Mouse (Mus musculus): ENCODE results near the gene Fam171b. TPM values are rescaled to one million over a fixed set of nuclear protein-coding genes. Genes with fewer than 3 reads are reported as not detected.

Fam171b gene
- total RNA-seq, 2 experiments from 2014 or later, result 221 to 223 TPM

DNA sequence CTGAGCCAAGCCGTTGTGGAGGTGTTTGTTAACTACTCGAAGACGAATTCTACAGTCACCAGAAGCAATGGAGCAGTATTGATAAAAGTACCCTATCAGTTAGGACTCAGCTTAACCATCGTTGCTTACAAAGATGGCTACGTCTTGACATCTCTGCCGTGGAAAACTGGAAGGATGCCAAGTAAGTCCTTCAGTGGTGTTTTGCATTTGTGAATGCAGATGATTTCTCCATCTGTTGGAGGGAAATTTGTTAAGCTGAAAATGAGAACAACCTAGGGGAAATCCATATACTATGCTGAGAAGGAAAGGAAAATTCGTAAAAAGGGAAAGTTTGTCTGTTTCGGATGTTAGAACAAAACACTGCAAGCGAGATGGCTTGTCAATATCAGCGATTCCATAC, 41.0 kb downstream of the Fam171b start:
- intact Hi-C loops (cut with DNase I), result no loop called here

DNA sequence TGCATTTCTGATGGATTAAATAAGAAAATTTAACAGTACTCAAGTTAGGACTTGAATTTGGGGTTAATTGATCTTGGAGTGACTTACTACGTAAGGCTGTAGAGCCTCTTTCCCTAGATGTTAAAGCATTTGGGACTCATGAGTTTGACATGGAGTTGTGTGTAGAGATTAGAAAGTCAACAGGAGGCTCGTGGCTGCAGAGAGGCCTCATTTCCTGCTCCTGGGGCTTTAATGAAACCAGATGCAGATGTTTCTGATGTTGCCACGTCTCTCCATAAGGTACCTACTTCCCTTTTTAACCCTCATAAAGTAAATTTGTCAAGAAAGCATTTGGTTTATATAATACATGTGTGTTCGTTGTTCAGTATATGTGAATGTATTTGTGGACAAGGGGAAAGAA, 43.8 kb downstream of the Fam171b start:
- intact Hi-C loops (cut with DNase I), result no loop called here
- no peak for DNase-seq (ENCODE audit: extremely low spot score in 1 of 2, low spot score in 2 of 2)

More for the DNA sequence above, 41.0 kb downstream of the Fam171b start:
- no peak for DNase-seq (ENCODE audit: extremely low spot score in 1 of 2, low spot score in 2 of 2)

DNA sequence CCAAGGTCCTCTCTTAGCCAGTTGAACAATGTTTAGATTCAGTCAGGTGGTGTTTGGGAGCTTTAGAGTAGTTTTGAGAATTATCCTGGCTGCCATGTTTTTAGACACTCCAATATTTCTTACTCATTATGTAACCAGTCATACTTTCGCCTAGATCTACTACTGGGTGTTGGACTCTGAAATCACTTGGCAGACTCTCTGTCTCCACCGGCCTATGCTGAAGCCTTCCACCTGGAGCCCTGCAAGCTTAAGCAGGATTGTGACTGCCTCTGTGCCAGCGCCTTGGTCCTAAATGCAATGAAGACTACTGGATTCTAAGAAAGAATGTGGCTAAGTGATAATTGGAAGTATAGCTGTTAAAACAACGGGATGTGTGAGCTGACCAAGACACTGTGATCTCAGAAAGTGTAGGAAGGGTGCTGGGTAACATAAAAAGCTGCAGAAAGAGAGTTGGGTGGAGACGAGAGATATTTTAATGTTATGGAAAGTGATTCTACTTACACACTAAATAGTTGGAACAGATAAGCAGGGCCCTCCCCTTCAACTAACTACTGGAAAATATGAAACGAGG, 71.5 kb downstream of the Fam171b start:
- intact Hi-C loops (cut with DNase I), result no loop called here
- DNase-seq (ENCODE audit: extremely low spot score in 1 of 2, low spot score in 2 of 2), result no peak

DNA sequence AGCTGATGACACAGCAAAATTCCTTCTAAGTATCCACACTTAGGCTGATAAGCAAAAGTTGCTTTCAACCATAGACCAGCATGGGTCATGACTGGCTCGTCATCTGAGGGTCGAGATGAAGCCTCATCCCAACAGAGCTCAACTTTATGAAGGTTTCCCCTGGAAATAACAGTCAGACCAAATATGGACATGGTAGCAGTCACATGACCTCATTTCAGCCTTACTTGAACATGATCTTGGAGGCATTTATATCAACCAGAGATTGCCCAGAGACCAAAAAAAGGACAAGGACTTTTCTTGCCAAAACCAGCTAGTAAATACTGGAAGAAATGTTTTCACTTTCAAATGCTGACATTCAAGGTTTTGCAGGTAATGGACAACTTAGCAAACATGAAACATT, 81.3 kb downstream of the Fam171b start:
- no peak for DNase-seq (ENCODE audit: extremely low spot score in 1 of 2, low spot score in 2 of 2)
- intact Hi-C loops (cut with DNase I), result no loop called here

GRCm38 (mm10) chr2:83901896-83902540, 89.6 kb downstream of the Fam171b start:
- no peak for DNase-seq (ENCODE audit: extremely low spot score in 1 of 2, low spot score in 2 of 2)
- intact Hi-C loops (cut with DNase I), result no loop called here

DNA sequence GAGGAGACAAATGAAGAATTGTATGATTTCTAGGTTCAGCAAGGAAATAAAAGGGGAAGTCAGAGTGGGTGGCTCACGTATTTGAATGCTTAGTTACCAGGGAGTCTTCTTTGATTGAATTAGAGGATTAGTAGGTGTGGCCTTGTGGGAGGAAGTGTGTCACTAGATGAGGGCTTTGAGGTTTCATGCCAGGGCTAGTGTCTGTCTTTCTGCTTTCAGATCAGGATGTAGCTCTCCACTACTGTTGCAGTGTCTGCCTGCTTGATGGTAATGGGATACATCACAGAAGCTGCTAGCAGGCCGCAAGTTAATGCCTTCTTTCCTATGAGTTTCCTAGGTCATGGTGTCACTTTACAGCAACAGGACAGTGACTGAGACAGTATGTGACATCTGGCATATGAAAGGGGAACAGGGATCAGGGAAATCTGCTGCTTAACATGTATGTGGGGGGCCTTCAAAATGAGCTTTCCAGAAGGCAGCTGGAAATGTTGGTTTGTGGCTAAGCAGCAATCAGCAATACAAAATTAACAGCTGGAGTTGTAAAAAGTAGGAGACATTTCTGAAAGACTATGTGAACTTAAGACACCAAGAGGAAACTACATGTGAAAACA, 117.1 kb downstream of the Fam171b start:
- intact Hi-C loops (cut with DNase I), result no loop called here
- no peak for DNase-seq (ENCODE audit: extremely low spot score in 1 of 2, low spot score in 2 of 2)

Other genes with a start within 250 kb of the Fam171b start
- 100 to 1,000 TPM; 136 TPM for gene Zc3h15, start 168.2 kb upstream of the Fam171b start, total RNA-seq (2021)
- gene Itgav, start 88.2 kb upstream of the Fam171b start, total RNA-seq (2021), result 10 to 100 TPM; 55.3 to 69.3 TPM
- gene Zswim2, start 128.6 kb downstream of the Fam171b start, total RNA-seq (2021), result not detected
- gene Gm13698, start 143.1 kb downstream of the Fam171b start, total RNA-seq (2021), result 1 to 10 TPM; 1.4 to 1.5 TPM
- 1 to 10 TPM; 1.4 to 1.5 TPM for gene Gm13693, start 148.9 kb downstream of the Fam171b start, total RNA-seq (2021)
- 1 to 10 TPM in 1 of 2 experiments, not detected in 1; 1.4 TPM for gene Gm13695, start 154.7 kb downstream of the Fam171b start, total RNA-seq (2021)
- 1 to 10 TPM; 1.4 to 1.5 TPM for gene Gm13696, start 160.5 kb downstream of the Fam171b start, total RNA-seq (2021)
- gene Gm13694, start 166.3 kb downstream of the Fam171b start, total RNA-seq (2021), result 1 to 10 TPM; 1.4 to 1.5 TPM
- 1 to 10 TPM; 1.4 to 1.5 TPM for gene Gm13697, start 172.1 kb downstream of the Fam171b start, total RNA-seq (2021)
- 1 to 10 TPM; 1.4 to 1.5 TPM for gene Gm13691, start 177.9 kb downstream of the Fam171b start, total RNA-seq (2021)